Mouse (Mus musculus): ENCODE data around the gene Chd5.

- TF ChIP-seq POLR2A (IDR thresholded peaks at IDR 0.05; ENCODE audit: borderline replicate concordance, extremely low read depth, low read depth, low read length) (no peak), CTCF (IDR thresholded peaks at IDR 0.05; ENCODE audit: insufficient read depth, low read length) (no peak)
Observed at GRCm38 (mm10) chr4:152303172-152303571, 35.3 kb upstream of the Chd5 start.

All from lung, adult 2 months (tissue).